Comparison of ENCODE assay signal across 8 mouse cellular contexts in genomic region chr3:134235491-134236413, GRCm38 (mm10). TPM values are rescaled to one million over a fixed set of nuclear protein-coding genes. Genes with fewer than 3 reads are reported as not detected.
DNase-seq lines count a peak whose midpoint lies in the region; ATAC-seq and TF ChIP-seq lines count a peak whose summit lies in the region.

No protein-coding gene starts in this region.

- 0 out of 2 replicates have a peak, but pooled peaks cover 3% of the 10 kb centered on the region for H3K4me1 ChIP-seq in hindbrain, embryonic 12.5 days
- H3K4me1 ChIP-seq in lung, postnatal 0 days (ENCODE audit: insufficient read depth, low read depth, low read length), result peaks cover 4% of the 10 kb centered on the region; the same call in 1 of the 2 replicates

- H3K36me3 ChIP-seq in hindbrain, embryonic 12.5 days, result no peaks in the 10 kb centered on the region
- H3K36me3 ChIP-seq in lung, postnatal 0 days (ENCODE audit: insufficient read depth, low read length), result no peaks in the 10 kb centered on the region

- ATAC-seq in hindbrain, embryonic 12.5 days (ENCODE audit: low FRiP score), result peak; percentile 78
- peak; percentile 76 for ATAC-seq in lung, postnatal 0 days

- H3K4me2 ChIP-seq in hindbrain, embryonic 12.5 days (replicated peaks), result peak overlapping the region; percentile 76
- H3K4me2 ChIP-seq in lung, postnatal 0 days (replicated peaks; ENCODE audit: low read depth, low read length), result peak overlapping the region; percentile 81

- peak overlapping the region; percentile 69 for H3K9ac ChIP-seq in hindbrain, embryonic 12.5 days
- H3K9ac ChIP-seq in lung, postnatal 0 days (replicated peaks; ENCODE audit: low read depth), result no peak overlapping the region

- H3K4me3 ChIP-seq in hindbrain, embryonic 12.5 days, result peak overlapping the region; percentile 82
- H3K4me3 ChIP-seq in lung, postnatal 0 days (ENCODE audit: low read depth, low read length), result peak overlapping the region; percentile 46

- no peaks in the 10 kb centered on the region for H3K27me3 ChIP-seq in hindbrain, embryonic 12.5 days
- no peaks in the 10 kb centered on the region; the same call in 1 of the 2 replicates for H3K27me3 ChIP-seq in lung, postnatal 0 days (replicated peaks; ENCODE audit: insufficient read depth, low read length)

- H3K9me3 ChIP-seq in hindbrain, embryonic 12.5 days (replicated peaks), result no peaks in the 10 kb centered on the region
- no peaks in the 10 kb centered on the region for H3K9me3 ChIP-seq in lung, postnatal 0 days (ENCODE audit: low read length)

- H3K27ac ChIP-seq in hindbrain, embryonic 12.5 days, result peak overlapping the region; percentile 100
- no peak overlapping the region for H3K27ac ChIP-seq in lung, postnatal 0 days (ENCODE audit: low read length)

- under 1% methylated on average over 41 of the region's 55 CpGs for WGBS in hindbrain, embryonic 12.5 days
- WGBS in lung, postnatal 0 days, result under 1% methylated on average over 35 of the region's 55 CpGs

- TF ChIP-seq EP300 in lung, postnatal 0 days (IDR thresholded peaks at IDR 0.05), result 0 out of 2 replicates have a peak, but pooled peaks have one; percentile 9

- no peak for TF ChIP-seq CTCF in lung, postnatal 0 days (IDR thresholded peaks at IDR 0.05)

- DNase-seq in ZHBTc4 (ENCODE audit: low read depth, low spot score), result peak; percentile 81
- peak; percentile 86 to 90 for DNase-seq in cerebellum, postnatal 10 days
- DNase-seq in frontal cortex, postnatal 25 days (ENCODE audit: low spot score in 2 of 2), result peak; percentile 43 to 58
- DNase-seq in layer of hippocampus, postnatal 25 days (ENCODE audit: extremely low spot score in 1 of 2, low spot score in 1 of 2), result peak; percentile 42 to 44
- peak; percentile 76 for DNase-seq in lung, postnatal 0 days (ENCODE audit: low spot score)
- DNase-seq in retina, adult 2 months (ENCODE audit: low read depth, low spot score), result peak; percentile 86
- DNase-seq in B cell, adult 2 months, result no peak

RNA-seq across cellular contexts. Expression of gene Cxxc4, which starts 0.5 kb away (rescaled TPM):
- 22.7 and 26.4 TPM in 2 replicates for polyA plus RNA-seq in hindbrain, embryonic 12.5 days (2016; fragmentation: Nextera tagmentation; extraction: Ambion mirVana)
- 10 to 100 TPM; 12.6 to 13.1 TPM for total RNA-seq in layer of hippocampus, postnatal 25 days (2021)
- 0.81 and 0.93 TPM in 2 replicates for polyA plus RNA-seq in lung, postnatal 0 days (2015; fragmentation: Nextera tagmentation; extraction: Ambion mirVana)

Comparison
In these comparisons a context has a peak if more than half of its experiments do, and no peak if none do; other contexts are left out.
1. DNase-seq: peak in ZHBTc4 (single experiment), cerebellum, postnatal 10 days (2 of 2), frontal cortex, postnatal 25 days (2 of 2), layer of hippocampus, postnatal 25 days (2 of 2), lung, postnatal 0 days (single experiment) and retina, adult 2 months (single experiment); none in B cell, adult 2 months (0 of 2).
2. RNA of gene Cxxc4, which starts 0.5 kb away (polyA plus RNA-seq): 22.7 to 26.4 TPM in hindbrain, embryonic 12.5 days; 0.81 to 0.93 TPM in lung, postnatal 0 days; every median in the first group is over 10 times any median in the second.